ENCODE assay signal across 15 mouse cellular contexts in the genomic region with DNA sequence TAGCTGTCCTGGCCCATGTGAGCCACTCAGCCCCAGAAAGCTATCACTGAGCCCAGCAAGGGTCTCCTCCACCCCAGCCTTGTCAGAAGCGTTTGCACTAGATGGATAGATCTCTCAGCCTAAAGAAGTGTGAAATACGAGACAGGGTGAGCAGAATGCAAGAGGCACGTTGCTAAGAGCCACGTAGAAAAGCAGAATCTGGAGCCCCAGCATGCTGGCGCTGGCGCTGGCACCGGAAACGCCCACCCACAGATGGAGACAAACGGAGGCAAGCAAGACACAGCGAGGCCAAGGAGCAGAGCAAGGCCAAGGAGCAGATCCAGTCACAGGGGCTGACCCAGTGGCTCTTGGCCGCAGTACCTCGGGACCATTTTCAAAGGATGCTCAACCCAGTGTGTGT.
A peak's percentile ranks its signal among the peaks of the same experiment; 100 is the strongest.
DNase-seq lines count a peak whose midpoint lies in the region.
"Had no signal": no experiment of that assay in that cellular context is flagged by ENCODE, and none has a peak within 500 bp of the region (broad histone marks: within the 10 kb centered on the region; RNA-seq: fewer than 3 reads in every experiment).

No protein-coding gene starts in this region.

- no peak for DNase-seq in heart, embryonic 10.5 days (ENCODE audit: low spot score)
- no peak for DNase-seq in heart, postnatal 36 days
- DNase-seq in frontal cortex, postnatal 14 days (ENCODE audit: low spot score in 2 of 2), result peak; percentile 23 to 29
- peak; percentile 13 to 36 for DNase-seq in layer of hippocampus, postnatal 25 days (ENCODE audit: extremely low spot score in 1 of 2, low spot score in 1 of 2)
- peak; percentile 43 for DNase-seq in right cerebral cortex, postnatal 14 days
- DNase-seq in MN1 (ENCODE audit: low spot score), result no peak
- DNase-seq in thymus, postnatal 25 days, result no peak
- no peak for DNase-seq in gastrocnemius, postnatal 25 days
- DNase-seq: cerebellum, adult 9-10 months; heart, adult 18-20 months; heart, postnatal 10 days; kidney, adult 9 months had no signal

- no peak overlapping the region for H3K4me3 ChIP-seq in heart, embryonic 10.5 days
- H3K4me3 ChIP-seq: liver, embryonic 12.5 days; megakaryocyte, embryonic 14.5 days; stomach, embryonic 15.5 days had no signal

- H3K27ac ChIP-seq in heart, embryonic 10.5 days, result 0 out of 2 replicates have a peak overlapping the region, but pooled peaks have one; percentile 6
- H3K27ac ChIP-seq: liver, embryonic 12.5 days; stomach, embryonic 15.5 days had no signal

- intact Hi-C loops in heart, postnatal 36 days (cut with DNase I), result no loop called here

- no peaks in the 10 kb centered on the region; the same call in 1 of the 2 replicates for H3K9me3 ChIP-seq in heart, embryonic 10.5 days
- H3K9me3 ChIP-seq: liver, embryonic 12.5 days; stomach, embryonic 15.5 days had no signal

- H3K36me3 ChIP-seq in heart, embryonic 10.5 days, result no peaks in the 10 kb centered on the region
- H3K36me3 ChIP-seq: liver, embryonic 12.5 days; stomach, embryonic 15.5 days had no signal

- peaks cover 21% of the 10 kb centered on the region for H3K4me1 ChIP-seq in heart, embryonic 10.5 days
- H3K4me1 ChIP-seq: liver, embryonic 12.5 days; megakaryocyte, embryonic 14.5 days; stomach, embryonic 15.5 days had no signal

- WGBS in heart, embryonic 10.5 days, result 70% methylated on average over 12 of the region's 12 CpGs

- H3K27me3 ChIP-seq in heart, embryonic 10.5 days (ENCODE audit: insufficient read depth, poor library complexity, severe bottlenecking), result 0 out of 2 replicates have a peak, but pooled peaks cover 4% of the 10 kb centered on the region
- H3K27me3 ChIP-seq: liver, embryonic 12.5 days; megakaryocyte, embryonic 14.5 days; stomach, embryonic 15.5 days had no signal

Comparison
In these comparisons a context has a peak if more than half of its experiments do, and no peak if none do; other contexts are left out.
1. DNase-seq: peak in frontal cortex, postnatal 14 days (2 of 2), layer of hippocampus, postnatal 25 days (2 of 2) and right cerebral cortex, postnatal 14 days (single experiment); none in heart, embryonic 10.5 days (single experiment), heart, postnatal 36 days (0 of 2), MN1 (single experiment), thymus, postnatal 25 days (single experiment) and gastrocnemius, postnatal 25 days (single experiment).